Mouse (Mus musculus) urinary bladder, adult 2 months (tissue): ENCODE data around the gene Cd300lf. TPM values are rescaled to one million over a fixed set of nuclear protein-coding genes. Genes with fewer than 3 reads are reported as not detected.

ENCODE experiments used
- DNase-seq: peaks from one replicate; pipeline ENCODE4 v3.0.0; 2022; ENCODE audit warnings: low spot score
- polyA plus RNA-seq: library from polyadenylated mRNA; depleted of rRNA; stranded (reverse); fragments of >200 nt; gene quantifications from 2 replicates; pipeline ENCODE4 v1.2.3, GENCODE M21; 2012; rRNA removed

Gene Cd300lf
- 0.52 and 1.5 TPM in 2 replicates for polyA plus RNA-seq

DNA sequence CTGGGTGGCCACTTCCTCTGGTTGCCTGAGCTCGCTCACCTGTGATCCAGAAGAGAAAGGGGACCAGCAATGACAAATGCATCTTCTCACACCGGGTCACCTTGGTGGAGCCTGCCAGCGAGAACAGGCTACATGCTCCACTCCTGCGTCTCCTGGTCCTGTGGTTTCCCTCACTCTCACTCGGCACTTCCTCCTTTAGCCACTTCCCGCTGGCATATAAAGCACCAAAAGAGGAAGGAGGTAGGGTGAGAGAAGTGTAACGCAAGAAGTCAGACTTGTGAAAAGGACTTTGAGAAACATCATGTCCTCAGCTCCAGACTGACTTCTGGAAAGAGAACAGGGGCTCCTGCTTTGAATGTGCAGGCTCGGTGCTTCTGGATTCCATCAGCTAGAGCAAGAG is at the start of gene Cd300lf:
Cd300lf (minus strand) TSS at position 193 of the 400 bp plus-strand sequence.
- DNase-seq = no peak

DNA sequence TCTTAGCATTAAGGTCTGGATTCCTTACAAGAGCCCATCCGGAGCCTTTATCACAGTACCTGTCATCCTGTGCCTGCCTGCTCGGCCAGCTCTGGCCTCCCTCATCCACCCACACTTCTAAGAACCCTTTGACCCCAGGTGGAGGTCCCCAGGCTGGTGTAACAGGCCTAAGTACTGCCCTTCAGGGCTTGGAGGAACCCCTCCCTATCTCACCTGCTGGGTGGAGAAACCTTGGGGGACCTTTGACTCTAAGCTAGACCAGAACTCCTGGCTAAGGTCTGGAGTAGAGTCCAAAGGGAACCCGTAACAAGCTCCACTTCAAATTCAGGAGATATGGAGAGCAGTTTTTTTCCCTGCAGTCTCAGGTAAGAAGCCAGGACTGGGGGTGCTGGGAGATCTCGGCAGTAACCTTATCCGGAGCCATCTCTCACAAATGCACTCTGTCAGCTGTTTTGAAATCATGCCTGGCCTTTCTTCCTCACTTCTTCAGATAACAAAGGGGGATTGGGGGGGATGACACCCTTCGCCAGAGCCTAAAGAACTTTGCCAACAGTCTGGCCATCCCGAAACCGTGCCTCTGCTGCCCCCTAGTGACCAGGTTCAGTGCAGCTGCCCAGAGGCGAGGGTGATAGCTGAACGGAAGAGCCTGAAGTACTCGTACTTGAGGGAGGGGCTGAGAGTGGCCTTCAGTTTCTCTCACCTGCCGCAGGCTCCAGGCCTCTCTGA is 48.3 kb upstream of the Cd300lf start:
- DNase-seq = peak; percentile 82

DNA sequence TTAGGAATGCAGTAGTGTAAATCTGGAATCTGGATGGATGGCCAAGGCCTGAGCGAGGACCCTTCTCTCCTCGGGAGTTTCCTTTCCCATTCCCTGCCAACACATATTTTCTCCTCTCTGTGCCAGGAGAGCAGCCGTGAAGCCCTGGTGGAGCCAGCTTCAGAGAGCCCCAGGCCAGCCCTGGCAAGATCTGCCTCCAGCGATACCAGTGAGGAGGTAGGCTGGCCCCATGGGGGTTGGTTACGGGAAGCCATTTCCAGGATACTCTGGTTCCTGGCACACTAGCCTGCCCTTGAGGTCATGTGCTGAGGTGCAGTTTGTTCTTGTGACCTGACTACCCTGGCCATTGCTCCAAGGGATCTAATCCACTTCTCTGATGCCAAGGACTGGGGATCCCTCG is 46.1 kb upstream of the Cd300lf start:
- DNase-seq = no peak

DNA sequence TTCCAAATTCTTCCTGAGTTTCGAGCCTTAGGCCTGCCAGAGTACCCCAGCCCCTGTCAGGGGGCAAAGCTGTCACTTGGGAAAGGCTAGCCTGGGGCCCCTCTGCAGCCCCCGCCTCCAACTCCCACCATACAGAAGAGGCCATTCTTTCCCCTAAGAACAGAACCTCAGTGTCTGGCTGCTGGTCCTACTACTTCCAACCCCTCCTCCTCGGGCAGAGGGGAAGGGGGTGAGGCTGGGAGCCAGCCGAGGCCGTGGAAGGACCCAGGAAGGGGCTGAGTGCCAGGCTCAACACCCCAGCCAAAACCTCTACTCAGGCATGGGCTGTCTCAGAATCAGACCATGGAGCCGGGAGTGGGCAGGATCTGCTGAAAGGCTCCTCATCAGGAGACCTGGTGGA is 45.4 kb upstream of the Cd300lf start:
- no peak for DNase-seq

DNA sequence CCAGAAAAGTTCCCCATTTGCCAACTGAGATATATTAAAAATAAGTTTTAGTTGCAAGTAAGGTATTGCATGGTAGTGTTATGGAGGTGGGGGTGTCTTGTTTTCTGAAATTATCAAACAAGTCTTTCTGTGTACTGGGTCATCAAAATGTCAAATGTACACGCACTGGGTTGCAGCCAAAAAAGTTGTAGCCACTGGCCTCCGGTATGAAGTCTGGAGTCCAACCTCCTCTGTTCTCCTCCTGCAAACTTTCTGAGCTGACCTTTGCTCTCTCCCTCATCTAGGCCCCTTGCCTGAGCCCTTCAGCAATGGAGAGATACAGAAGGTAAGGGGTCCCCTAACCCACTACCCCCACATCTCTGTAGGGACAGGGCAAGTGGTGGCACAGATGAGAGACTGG is 45.0 kb upstream of the Cd300lf start:
- DNase-seq = no peak

DNA sequence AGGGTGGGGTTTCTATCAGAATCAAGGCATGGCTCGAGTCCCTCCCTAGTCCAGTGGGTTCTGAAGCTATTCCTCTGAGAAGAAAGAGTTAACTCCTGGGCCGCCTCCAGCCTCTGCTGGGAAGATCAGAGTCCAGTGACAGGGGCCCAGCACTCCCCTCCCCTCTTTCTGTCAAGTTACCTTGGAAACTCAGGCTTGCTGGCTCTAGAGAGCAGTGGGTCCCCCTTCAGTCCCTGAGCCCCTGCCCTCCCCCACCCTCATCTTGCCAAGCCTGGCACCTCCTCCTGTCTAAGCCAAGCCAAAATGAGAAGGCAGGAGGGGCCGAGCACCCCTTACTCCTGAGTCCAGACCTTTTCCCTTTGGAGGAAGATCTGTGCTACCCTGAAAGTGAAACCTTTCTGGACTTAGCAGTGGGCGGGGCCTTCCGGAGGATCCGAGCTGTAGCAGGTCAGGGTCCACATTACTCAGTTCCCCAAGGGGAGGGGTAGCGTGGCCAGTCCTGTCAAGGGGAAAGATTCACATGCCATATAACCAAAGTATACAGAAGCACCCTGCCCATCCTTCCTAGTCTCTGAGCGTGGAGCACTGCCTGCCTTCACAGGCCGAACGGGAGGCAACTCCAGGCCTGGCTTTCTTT is 43.9 kb upstream of the Cd300lf start:
- no peak for DNase-seq

DNA sequence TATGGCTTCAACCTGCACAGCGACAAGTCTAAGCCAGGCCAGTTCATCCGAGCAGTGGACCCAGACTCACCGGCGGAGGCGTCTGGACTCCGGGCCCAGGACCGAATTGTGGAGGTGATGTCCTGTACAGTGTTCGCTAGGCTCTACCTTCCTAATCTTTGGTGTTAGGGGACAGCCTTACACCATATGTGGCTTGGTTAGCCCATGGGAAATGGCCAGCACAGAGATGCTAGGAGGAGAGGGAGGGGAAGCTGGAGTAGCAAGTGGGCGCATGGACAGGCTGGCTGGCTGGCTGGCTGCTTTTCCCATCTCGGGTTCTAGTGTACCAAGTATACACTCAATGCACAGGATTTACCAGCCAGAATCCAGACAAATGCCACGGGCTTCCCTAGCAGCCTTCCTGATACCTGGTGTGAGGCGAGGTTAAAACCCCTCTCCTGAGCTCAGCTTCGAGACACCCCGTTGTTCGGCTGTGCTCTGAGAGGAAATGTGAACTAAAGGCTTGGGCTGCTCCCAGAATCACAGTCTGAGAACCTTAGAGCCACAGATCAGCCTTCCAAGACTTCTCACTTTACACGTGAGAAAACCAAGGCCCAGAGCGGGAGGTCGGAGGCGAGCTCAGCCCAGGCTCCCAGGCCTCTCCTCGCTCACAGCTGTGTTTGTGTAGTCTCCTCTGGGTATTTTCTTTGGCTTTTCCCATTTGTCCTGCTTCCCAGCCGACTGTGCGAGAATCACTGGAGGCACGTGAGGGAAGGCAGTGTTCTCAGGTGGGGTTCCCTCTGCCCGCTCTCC is 42.8 kb upstream of the Cd300lf start:
- DNase-seq = no peak

DNA sequence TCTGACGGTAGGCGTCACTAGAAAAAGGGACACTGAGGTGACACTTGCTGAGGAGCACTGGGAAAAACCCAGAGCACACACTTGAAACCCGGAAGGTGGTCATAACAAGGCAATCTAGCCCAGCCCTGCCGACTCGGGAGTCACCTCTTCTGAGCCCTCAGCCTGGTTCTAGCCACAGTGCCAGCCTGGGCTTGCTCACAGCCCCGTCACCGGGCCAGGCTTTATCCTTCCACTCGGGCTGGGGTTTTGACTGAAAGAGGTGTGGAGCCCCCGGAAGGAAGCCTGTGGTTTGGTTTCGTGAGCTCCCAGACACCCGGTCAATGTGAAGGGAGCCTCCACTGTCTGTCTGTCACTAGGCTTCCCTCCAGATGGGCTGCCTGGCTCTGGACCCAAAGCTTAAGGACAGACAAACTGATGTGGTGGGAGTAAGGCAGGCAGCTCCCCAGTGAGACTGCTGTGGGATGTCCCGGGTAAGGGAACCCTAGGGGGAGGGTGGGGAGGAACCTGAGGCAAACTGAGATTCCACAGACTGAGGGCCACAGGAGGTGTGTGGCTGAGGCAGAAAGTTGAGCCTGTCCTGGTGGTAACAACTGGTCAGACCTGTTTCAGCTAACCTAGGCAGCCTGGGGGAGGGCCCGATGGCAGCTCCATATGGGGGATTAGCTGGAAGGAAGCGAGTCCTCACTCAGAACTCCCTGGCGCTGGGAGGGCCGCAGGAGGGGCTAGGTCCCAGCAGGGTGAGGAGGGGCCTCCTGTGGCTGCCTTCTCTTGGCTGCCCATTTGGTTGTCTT is 40.0 kb upstream of the Cd300lf start:
- no peak for DNase-seq

DNA sequence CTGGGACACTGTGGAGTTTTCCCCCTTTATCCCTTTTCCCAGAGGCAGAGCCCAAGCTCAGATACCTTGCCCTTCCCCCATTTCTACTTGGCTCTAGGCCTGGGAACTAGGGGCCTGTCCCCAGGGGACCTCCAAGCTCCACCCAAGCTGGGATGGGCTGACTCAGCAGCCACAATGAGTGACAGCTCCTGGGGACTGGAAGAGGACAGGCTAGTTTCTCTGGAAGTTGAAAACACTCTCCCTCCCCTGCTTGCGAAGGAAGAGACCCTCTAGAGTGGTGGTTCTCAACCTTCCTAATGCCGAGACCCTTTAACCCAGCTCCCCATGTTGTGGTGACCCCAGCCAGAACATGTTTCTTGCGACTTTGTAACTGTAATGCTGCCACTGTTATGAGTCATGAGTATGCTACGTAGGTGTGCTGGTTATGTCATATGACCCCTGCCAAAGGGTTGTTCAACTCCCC is 39.1 kb upstream of the Cd300lf start:
- no peak for DNase-seq

DNA sequence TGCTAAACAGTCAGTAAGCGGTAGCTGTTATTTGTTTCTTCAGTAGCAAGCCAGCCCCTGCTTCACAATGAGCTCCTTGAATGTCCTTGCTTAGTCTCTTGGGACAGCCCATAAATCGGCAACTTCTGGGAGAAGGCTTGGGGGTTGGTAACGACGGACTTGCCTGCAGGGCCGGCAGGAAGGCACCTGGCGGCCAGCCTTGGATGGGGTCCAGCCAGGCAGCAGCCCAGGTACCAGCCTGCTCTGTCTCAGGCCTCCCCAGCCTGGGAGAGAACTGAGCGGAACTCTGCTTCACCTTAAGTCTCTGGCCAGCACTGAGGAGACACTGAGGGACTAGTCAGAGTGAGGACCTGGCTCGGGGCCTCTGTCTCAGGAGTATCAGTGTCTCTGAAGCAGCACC is 37.3 kb upstream of the Cd300lf start:
- no peak for DNase-seq

DNA sequence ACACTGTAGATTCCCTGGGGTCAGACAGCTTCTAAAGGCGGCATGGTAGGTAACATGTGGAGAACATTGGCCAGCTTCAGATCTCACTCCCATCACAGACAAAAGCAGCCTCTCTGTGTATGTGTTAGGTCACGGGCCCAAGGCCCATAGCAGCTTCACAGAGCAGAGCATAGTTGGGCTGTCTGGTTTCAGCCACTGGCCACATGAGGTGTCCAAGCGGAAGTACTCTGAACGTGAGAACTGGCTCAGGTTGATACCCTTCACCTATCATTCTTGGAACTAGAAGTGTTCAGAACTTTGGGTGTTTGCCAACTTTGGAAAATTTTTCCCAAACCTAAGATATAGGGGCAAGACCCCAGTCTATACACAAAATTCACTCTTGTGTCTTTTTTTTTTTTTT is 35.6 kb upstream of the Cd300lf start:
- no peak for DNase-seq

DNA sequence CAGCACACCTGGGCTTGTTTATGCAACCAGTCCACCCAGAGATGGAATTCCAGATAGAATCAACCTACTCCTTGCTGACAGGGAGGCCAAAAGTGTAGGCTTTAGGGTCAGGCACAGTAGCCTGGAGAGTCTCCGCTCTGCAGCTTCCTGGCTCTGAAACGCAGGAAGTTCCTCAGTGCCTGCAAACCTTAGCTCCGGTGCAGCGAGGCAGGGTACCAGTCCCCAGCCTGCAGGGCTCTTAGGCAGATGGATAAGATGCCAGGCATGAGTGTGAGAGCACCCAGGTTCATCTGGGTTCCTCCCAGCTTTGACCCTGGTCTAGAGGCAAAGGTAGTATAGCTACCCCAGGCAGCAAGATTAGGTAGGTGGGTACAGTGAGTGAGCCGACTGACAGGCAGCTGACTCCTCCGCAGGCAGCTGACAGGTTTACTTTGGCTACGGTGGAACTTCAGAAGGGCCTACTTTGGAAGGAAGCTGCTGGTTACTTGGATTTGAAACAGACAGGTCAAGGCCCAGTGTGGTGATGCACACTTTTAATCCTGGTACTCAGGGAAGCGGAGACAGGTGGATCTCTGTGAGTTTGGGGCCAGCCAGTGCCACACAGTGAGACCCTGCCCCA is 33.9 kb upstream of the Cd300lf start:
- DNase-seq = no peak

DNA sequence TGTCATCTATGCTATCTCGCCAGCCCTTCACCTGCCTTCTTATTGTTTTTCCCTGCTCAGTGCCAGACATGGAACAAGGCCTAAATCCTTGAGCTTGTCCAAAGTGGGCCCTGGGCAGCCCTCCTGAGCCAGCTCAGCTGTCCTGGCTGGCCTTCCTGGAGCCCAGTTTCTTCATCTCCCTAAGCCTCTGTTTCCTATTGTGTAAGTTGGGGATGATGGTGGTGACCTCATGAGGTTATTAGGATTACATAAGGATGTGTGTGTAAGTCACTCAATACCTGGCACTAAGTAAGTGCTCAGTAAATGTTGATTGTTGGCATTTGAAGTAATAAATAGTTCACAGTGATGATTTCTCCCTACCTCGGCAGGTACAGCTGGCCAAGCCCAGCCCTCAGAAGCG is 33.0 kb upstream of the Cd300lf start:
- DNase-seq = no peak

DNA sequence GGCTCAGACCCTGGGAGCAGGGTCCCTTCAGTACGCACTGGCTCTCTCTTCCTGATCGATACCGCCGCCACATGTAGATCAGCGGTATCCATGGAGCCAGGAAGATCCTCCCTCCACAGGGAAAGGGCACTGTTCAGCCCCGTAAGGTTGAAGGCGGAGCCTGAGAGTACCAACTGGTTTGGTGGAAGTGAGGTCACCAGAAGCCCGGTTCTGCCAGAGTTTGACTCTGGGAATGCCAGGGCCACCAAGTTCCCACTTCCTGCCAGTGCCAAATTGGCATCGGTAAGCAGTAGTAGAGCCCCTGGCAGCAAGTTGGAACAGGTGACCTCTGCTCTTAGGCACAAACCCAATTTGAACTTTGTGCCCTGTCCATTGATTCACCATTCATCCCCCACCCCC is 31.2 kb upstream of the Cd300lf start:
- peak; percentile 39 for DNase-seq

DNA sequence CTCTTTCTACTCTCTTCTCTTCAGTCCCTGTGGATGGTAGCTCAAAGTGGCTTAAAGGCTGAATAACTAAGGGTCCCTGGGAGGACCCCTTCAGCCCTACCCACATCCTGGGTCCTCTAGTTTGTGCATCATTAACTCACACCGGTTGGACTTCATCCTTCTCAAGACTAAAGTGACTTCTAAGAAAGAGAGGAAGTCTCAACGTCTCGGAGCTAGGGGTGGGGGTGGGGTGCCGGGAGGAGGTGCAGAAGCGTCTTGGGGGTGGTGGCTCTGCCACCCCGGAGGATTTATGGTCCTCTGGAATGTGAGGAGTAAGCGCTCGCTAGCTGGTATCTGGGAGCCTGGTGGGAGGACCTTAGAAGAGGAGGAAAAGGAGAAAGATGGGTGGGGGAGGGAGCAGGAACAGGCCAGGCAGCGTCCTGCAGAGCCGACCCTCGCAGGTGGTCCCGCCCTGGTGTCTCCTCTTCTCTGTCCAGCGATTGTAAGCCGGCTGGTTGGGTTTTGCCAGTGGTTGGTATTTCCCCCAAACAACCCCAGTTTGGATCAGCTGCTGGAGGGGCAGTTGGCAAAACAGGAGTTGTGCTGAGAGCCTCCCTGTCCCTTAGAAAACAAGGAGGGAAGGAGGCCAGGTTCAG is 30.7 kb upstream of the Cd300lf start:
- no peak for DNase-seq

DNA sequence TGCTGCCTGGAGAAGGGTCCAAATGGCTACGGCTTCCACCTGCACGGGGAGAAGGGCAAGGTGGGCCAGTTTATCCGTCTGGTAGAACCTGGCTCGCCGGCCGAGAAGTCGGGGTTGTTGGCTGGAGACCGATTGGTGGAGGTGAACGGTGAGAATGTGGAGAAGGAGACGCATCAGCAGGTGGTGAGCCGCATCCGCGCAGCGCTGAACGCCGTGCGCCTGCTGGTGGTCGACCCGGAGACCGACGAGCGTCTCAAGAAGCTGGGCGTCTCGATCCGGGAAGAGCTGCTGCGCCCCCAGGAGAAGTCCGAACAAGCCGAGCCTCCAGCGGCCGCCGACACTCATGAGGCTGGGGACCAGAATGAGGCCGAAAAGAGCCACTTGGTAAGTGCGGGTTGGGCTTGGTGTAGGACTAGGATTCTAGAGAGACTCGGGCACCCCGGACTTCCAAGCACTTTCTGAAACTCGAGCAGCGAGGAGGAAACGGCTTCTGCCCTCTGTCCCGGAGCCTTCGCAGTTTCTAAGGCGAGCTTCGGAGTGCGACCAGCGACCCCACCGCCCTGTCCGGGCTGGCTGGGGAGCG is 29.9 kb upstream of the Cd300lf start:
- no peak for DNase-seq

DNA sequence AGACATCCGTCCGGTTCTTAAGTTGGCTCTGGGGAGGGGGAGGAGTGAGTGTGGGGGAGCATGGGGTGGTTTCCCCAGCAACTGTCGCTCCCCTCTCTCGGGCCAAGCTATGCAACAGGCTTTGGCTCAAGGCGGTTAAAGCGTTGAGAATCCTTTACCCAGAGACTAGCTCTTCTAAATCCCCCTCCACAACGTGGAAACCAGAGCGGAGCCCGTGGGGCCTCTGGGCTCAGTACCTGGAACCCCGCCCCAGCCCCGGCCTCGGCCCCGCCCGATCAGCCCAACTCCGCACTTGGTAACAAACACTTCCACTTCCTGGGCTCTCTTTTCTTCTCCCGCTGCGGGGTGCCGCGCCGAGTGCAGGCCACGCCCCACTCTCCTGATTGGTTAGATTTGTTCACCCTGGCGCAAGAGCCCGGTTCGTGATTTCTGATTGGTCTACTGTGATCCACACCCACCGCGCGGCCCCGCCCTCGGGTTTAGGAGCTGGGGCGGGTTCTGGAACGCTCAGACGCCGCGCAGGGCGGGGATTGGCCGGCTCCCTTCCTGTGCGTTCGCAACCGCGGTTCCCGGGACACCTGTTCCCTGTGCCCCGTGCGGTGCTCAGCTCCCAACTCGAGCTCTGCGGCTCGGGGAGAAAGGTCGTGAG is 29.2 kb upstream of the Cd300lf start, which contains the start of gene Slc9a3r1:
Slc9a3r1 (plus strand) TSS at position 510 of the 649 bp plus-strand sequence.
- DNase-seq = peak; percentile 98

DNA sequence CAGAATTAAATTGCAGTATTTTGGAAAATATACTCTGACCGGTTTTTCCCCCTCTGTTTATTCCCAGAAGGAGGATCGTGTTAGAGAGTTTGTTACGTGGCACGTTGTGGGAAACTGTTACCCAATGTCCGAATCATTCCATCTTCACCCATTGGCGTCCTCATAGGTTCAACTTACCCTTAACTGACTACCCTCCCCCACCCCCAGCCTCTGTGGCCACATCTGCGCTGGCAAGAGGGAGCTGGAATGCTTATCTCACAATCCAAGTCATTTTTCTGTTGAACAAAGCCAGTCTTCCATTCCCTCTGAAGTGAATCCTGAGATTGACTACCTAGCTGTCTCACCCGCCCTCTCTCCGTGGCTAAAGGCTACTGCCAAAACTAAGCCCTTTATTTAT is 28.4 kb upstream of the Cd300lf start:
- DNase-seq = no peak

DNA sequence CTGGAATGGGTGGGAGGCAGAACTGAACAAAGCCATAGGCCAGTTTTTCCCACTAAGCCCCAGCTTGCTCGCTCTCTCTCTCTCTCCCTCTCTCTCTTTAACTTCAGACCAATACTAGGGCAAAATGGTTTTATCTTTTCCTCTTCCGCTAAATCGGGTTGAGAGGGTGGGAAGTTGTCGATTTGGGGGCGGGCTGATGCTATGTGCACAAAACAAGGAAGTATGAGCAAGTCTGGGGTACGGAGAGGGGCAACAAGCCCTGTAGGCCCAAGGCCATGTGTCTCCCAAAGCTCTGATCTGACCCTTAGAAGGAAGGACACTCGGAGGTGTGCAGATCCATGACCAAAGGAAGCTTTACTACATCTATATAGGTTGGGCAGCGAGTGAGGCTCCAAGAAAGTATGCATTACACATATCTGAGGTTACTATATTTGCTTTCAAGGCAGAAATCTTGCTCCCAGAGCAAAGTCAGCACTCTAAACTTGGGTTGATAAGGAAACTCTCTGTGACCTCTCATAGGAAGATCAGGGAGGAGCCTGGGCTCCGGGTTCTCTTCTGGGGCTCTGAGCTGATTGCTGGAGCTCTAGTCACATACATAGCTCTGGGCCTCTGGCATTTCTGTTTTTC is 27.9 kb upstream of the Cd300lf start:
- DNase-seq = no peak
